Mouse (Mus musculus): ENCODE results near the gene Dagla.

Dagla gene

DNA sequence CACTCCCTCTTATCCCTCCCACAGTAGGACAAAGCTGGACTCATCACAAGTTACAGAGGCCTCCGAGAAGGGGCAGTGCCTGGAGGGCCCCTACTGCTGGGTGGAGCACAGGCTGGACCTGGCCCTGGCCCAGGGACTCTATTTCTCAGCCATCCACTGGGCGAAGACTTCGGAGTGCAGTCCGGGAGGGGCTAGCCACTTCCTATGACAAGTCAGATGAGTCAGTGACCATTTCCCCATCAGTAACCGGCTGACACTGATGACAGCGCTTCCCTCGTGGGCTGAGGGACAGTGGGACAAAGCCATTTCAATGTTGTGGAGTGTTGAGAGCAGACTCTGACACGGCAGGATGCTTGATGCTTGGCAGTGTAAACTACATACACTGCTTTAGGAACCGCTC is 25.0 kb downstream of the Dagla start:
- DNase-seq (ENCODE audit: low spot score): no peak

DNA sequence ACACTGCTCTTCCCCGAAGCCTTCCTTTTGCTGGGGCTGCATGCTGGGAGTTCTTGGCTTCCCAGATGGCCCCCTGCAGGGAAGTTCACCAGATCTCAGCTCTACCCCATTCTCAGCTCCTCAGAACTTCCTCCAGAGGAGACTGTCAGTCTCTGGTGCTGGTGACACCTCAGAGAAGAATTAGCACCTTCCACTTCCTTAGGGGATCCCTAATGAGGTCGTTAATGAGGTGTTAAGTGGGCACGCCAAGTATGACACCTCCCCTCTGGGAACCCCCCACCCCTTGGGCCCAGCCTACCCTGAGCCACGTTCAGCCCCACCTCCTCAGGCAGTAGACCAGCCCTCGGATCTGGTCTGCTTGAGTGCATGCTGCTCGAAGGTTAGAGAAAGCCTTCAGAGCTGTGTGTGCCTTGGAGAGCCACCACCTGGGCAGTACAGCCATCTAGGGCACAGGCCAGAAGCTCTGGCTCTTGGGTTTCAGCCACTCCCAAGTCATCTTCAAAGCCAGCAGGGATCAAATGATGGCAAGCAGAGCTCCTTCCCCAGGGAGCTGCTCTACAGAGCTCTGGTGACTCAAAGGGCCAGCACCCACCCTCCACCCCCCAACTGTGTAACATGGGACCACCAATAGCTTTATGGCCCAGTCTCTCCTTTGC is 25.9 kb downstream of the Dagla start:
- DNase-seq (ENCODE audit: low spot score): no peak

DNA sequence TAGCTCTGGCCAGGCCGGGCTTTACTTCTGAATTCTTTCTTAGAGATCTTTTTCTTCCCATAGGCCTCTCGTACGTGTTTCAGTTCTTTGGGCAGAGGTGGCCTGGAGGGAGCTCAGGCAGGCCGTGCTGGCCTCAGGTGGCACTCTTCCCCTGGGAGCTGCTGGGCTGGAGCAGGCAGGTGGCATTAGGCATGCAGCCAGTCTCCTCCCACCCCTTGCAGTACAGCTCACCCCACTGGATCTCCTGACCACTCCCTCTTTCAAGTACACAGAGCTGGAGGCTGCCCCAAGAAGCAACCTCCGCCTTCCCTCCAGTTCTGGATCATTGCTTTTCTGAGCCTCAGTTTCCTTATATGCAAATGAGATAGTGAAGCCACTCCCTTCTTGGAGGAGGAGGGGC is 26.9 kb downstream of the Dagla start:
- no peak for DNase-seq (ENCODE audit: low spot score)

DNA sequence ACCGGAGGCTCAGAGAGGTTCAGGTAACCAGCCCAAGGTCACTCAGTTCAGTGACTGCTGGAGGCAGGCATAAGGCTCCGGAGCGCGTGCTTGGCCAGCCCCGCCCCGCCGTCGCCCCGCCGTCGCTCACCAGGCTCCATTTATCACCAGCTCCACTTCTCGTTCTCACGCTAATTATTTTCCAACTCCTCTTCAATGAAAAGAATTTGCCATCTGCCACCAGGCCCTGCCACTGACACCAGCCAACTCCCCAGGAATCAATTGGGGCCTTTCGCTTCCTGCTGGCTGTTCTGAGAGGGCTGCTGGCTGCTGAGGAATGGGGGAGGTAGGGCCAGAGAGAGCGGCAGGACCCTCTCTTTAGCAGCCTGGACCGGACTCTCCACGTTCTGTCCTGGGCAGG is 27.3 kb downstream of the Dagla start:
- DNase-seq (ENCODE audit: low spot score): peak; percentile 43

DNA sequence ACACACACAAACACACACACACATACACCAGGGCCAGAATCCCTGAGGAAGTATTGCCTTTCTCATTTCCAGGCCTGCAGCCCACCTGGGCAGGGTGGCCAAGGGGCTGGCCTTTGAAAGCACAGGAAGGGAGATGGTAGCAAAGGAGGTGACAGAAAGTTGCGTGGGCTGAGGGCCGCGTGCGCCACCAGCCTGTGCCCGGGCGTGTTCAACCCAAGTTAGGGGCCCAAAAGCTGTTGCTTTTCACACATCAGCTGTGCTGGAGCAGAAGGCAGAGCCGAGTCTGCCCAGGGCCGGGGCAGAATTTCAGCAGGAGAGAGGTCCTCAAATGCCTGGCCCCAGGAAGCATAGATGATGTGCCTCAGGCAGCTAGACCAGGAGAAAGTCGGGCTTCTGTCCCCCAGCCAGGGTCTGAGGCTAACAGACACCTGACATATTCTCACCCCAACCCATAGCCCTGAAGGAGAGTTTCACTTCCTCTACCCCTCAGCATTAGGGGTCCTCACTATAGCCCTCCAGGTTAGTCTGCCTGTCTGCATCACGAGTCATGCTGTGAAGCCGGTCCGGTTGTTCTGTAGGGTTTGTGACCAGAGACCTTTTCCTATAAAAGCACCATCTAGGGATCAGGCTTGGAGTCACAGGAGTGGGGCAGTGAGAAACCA is 28.1 kb downstream of the Dagla start:
- DNase-seq (ENCODE audit: low spot score): no peak

DNA sequence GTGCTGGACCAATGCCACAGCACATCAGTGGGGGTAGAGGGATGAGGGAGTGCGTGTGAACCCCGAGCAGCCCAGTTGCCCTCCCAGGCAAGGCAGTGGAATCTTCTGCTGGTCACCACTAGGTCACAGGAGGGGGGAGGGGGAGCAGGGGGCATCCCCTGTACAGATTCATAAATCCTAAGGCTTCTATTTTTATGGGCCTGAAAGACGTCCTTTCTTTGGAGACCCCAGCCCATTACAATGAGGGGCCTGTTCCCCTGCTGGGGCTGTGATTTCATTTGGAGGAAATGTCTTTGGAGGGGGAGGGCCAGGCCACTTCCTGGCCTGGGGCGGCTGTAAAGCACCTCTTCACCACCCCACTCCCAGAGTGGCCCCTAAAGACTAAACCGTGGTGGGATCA is 30.6 kb downstream of the Dagla start:
- DNase-seq (ENCODE audit: low spot score): no peak

DNA sequence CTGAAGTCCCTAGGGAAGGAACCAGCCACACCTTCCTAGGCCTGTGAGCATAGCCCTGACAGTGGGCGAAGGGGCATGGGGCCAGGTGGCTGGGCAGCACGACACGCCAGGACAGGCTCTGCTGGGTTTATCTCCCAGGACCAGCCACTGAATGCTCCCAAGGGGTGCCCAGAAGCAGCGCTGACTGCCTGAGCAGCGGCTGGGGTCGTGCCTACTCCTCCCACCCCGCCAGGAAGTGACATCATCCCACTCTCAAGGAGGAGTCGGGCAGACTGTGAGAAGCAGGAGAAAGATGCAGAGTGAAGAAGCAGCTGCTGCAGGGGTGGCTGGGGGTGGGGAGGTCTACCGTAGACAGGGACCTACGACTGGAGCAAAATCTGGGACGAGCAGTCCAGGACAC is 31.9 kb downstream of the Dagla start:
- peak; percentile 85 for DNase-seq (ENCODE audit: low spot score)

DNA sequence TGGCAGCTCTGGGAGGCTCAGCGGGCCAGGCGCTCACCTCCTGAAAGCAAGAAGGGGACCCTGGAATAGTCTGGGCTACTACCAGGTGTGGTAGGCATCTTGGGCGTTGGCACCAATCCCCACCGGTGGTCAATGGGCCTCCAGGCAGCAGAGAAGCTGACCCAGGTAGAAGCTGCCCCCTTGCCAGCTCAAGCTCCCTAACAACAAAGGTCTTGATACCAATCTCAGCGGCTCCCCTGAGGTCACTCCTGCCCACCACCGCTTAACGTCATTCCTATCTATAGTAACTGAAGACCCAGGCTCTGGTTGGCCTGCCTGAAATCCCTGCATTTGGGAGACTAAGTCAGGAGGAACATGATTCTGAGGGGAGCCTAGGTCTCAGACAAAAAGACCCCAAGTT is 33.1 kb downstream of the Dagla start:
- no peak for DNase-seq (ENCODE audit: low spot score)

DNA sequence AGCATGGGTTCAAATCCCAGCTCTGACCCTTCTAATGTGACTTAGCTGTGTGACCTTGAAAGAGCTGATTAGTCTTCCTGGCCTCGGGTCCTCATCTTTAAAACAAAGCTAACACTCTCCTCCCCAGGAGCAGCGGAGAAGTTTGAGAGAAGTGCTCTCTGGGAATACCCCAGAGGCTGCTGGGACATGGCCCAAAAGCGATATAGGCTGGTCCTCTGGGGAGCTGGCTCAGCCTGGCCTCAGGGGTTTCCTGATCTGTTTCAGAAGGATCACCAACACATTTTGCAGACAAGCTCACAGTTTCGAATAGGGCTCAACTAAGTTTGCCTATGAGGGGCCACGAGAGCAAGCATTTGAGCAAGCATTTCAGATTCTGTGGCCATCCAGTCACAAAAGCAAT is 34.3 kb downstream of the Dagla start:
- no peak for DNase-seq (ENCODE audit: low spot score)

DNA sequence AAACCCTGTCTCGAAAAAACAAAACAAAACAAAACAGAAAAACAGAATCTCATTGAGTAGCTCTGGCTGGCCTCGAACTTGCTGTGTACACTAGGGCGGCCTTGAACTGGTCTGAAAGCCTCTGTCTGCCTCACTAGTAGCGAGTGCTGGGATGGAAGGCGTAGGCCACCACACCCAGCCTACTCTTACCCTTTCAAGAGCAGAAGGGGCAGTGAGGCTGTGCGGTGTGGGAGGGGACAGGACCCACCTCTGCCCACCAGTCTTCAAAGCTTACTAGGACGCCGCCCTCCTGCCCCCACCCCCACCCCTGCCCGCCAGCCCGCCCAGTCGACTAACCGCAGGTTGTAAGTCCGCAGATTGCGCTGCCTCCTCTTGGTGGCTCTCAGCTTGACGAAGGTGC is 35.8 kb downstream of the Dagla start:
- no peak for DNase-seq (ENCODE audit: low spot score)

DNA sequence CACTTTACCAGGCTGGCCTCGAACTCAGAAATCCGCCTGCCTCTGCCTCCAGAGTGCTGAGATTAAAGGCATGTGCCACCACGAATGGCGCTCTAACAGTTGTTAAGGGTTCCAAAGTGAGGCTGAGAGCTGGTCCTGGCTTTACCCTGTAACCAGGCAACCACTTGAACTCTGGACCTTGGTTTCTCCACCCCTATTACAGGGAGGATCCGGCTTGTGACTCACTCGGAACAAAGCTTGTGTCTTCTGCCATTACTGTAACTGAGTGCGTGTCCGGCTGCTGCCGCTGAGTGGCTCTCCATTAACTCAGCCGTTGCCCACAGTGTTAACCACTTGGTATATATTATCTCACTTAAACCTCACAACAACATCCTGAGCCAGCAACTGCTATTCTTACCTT is 36.7 kb downstream of the Dagla start:
- no peak for DNase-seq (ENCODE audit: low spot score)

DNA sequence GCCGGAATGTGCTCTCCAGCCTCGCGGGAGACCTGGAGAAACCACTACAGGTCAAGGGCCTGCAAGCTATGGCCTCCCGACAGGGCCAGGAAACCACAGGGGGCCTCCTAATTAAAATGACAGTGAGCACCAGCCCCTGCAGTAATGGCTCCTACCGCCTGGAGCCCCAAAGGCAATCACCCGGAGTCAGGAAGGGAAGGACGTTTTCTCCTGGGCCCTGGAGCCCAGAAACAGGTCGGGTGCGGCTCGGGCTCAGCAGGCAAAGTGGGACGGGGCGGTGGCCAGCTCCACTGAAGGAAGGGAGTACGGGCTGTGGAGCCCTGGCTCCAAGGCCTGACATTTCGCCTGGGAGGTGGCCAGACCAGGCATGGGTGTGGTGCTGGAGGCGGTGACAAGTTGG is 37.6 kb downstream of the Dagla start:
- no peak for DNase-seq (ENCODE audit: low spot score)

DNA sequence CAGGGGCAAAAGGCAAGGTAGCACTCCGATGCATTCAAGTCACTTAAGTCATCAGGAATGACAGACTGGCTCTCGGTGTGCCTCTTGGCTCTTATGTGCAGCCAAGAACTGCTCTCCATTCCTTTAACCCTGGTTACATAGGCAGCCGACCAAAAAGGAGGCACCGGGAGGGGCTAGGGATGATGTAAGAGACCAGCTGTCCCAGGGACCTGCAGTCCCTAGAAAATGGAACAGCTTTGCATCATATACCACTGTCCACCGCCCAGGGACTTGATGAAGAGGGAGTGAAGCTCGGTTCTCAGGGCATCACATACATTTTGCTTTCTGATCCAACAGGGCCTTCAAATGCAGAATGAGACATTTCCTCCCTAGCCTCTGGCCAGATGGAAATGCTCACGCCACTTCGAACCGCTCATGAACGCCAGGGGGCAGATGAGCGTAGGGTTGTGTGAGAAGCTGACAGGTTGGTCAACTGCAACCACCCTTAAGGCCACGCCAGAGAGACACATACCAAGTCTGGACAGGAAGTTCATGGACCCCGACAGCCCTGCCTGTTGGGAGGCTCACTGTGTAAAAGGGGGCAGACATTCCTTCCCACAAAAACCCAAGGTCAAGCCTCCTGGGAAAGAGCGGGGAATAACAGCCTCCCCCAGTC is 38.4 kb downstream of the Dagla start:
- DNase-seq (ENCODE audit: low spot score): peak; percentile 82

DNA sequence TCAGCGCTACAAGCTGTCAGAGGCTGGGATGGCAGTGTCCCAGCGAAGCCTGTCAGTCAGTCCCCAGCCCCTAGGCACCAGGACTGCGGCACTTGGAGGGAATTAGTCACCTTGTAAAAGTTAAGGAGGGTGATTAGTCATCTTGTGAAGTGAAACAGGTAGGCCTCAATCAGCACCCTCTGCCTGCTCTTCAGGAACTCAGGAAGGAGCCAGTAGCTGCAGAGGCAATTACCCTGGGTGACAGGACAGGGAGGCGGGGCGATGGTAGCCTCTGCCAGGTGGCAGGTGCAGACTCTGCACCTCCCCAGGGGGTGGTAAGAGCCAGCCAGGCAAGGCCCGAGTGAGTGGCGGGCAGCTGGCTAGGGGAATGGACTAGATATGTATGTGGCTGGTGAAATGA is 43.3 kb downstream of the Dagla start:
- DNase-seq (ENCODE audit: low spot score): no peak

DNA sequence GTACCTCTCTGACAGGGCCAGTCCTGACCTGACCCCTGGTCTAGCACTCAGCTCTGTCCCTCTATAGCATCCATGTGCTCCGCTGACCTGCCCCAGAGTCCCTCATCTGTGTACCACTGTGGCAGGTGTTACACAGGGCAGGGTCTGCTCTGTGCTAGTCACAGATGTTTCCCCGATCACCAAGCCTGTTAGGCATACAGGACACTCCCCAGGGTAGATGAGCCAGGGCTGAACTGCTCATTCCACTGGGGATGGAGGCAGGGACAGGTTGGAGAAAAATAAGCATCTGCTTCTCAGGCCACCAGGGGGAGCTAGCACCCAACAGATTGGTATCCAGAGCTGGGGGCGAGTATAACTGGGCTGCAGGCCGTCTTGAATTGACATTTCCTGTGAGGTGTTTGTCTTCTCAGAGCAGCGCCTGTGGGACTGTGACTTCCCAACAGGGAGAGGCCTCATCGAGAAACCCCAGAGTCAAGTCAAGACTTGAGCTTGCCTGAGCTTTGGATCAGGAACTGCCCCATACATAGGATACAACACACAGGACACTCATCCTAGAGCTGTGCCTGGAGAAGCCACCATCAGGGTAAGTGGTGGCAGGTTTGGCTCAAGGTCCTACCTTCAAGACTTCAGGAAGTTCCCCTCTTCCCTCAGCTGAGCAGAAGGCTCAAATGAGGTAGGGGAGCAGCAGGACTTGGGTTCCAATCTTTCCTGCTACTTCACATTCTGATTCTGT is 46.2 kb downstream of the Dagla start:
- peak; percentile 79 for DNase-seq (ENCODE audit: low spot score)

DNA sequence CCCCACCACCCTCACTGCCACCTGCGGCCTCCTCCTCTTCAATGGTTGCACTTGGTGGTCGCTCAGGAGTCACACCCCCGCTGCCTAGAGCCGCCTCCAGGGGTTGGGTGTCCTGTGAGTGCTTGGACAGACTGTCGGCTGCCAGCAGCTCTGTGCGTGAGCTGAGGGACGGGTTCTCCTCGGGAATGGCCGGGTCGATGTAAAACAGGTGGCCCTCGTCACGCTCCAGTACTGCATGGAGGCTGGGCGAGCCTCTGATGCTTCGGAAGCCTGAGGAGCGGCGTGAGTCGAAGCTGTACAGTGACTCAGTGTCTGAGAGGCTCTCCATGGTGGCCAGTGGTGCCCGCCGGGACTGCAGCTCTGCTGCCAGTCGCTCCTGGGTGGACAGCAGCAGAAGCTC is 56.5 kb downstream of the Dagla start:
- DNase-seq (ENCODE audit: low spot score): peak; percentile 67

DNA sequence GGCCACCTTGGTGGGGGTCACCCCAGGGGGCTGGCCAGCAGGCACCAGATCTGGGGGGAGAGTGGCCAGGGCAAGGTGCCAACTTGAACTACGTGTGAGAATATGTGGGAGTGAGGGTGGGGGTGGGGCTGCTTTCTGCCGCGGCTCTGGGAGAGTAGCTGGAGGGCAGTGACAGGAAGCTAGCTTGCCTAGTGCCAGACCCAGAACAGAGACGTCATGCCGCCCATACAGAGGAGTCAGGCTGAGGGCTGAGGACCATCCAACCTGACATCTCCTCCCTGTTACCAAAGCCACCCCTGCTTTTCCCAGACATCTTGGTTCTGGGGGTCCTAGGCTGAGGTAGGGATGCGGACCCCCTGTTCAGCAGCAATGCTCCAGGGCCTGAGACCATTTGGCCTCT is 57.5 kb downstream of the Dagla start:
- DNase-seq (ENCODE audit: low spot score): peak; percentile 26

DNA sequence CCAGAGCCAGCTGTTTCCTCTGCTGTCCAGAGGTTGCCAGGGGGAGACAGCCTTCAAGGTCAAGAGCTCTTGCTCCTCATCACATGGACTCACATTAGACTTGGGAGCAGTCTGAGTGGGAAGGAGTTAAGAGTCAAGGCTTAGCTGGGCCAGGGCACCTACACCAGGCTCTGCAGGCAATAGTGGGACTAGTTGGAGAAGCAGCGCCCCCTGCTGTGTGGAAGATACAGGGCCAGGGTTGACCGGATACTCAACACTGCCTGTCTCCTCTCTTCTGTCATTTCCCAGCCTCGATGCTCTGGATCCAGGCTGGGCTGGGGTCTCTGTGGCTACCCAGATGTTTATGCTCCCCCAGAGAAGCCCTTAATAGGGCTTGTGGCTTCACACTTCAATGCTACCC is 60.5 kb downstream of the Dagla start:
- peak; percentile 50 for DNase-seq (ENCODE audit: low spot score)

DNA sequence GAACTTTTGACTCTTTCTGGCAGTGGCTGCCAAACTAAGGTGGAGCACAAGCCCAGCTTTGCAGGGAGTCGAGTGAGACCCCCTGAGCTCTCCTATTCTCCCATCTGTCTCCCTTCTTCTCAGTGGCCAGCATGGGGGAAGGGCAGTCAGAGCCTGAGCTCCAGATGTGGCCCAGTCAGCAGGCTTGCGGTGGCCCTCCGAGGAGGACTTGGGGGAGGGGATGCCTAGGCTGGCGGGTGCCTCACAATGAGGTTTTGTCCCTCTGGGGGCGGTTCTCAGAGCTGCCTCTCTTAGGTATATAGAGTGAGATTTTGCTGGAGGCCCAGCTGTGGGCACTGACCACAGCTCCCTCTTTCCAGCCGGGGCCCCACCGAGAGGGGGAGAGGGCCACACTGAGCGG is 61.8 kb downstream of the Dagla start:
- DNase-seq (ENCODE audit: low spot score): no peak

DNA sequence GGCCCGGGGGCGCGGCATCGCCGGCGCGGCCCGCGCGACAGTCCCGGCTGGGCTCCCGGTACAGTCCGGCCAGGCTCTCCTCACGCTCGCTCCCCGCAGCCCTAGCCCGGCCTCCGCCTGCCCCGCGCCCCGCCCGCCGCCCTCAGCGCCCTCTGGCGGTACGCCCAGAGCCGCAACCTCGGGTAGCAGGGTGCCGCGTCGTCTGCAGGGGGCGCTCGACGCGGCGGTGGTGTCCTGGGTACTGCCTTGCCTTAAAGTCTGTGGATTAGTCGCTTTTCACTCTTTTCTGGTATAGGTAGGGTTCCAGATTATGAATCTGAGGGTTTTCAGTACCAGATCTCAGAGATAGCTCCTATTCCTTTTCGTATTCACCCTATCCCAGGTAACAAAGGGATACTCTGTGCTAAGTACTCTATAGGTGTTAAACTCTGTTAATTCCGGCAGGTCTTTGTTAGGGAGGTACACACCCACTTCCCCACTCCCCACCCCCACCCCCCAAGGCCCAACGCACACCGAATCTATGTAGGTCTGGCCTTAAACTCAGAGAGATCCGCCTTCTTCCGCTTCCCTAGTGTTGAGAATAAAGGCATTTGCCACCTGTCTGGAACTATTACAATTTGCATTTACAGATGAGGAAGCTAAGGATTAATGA is 63.9 kb downstream of the Dagla start, which contains the start of gene Myrf:
Myrf (minus strand) TSS at position 95 of the 652 bp plus-strand sequence.
- no peak for DNase-seq (ENCODE audit: low spot score)

DNA sequence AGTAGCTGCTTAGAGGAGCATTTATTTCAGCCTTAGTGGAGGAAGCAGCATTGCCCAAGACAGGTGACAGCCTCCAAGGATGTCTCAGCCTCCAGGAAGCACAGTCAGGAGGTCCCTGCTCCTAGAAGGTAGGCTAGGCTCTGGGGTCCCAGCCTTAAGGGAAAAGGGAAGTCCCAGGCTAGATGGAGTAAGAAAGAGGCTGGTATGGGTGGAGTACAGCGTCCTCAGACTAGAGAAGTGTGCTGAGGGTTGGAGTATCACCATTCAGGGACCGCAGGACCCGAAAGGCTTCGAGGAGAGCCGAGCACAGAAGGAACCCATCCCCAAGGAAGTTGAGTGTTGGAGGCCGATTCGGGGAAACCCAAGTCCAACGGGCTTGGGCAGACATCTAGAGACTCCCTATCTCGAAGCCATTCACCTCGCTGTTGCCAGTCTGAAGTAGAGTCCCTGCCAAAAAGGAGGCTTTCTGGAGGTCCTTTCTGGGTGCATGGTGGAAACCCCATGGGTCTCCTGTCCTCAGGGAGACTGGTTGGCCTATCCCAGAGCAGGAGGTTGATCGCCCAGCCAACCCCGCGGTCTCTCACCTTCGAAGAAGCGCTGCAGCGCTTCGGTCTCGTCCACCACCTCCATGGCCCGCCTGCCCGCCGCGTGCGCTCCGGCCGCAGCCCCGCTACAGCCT is 64.6 kb downstream of the Dagla start:
- no peak for DNase-seq (ENCODE audit: low spot score)

DNA sequence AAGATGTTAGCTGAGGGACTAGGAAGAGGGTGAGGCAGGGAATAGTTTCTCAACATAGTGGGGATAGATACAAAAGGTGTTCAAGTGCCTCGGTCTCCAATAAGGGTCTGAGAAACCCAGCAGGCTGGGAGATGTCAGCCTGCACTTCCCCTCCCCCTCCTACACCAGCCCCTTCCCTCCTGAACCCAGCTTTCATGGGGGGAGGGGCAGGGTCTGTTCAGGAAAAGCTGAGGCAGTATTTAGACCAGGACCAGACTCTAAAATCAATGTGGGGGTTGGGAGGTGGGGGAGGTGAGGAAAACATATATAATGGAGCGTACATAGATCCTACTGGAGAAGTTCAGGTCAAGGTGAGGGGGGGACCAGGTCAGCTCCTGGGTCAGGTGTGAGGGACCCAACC is 65.3 kb downstream of the Dagla start:
- DNase-seq (ENCODE audit: low spot score): no peak
